Mouse (Mus musculus): ENCODE measurements around the gene Ywhah.
"Not testable (repeated sequence)": the region's sequence is repeated elsewhere in the genome, so short reads cannot be mapped to it uniquely, and the experiment has no call there.

Ywhah gene

GRCm38 (mm10) chr5:33011132-33012106, 7.2 kb upstream of the Ywhah start:
- no peak for DNase-seq (ENCODE audit: low spot score in 2 of 2)

GRCm38 (mm10) chr5:33014096-33014495, 4.5 kb upstream of the Ywhah start:
- no peak for DNase-seq (ENCODE audit: low spot score in 2 of 2)

DNA sequence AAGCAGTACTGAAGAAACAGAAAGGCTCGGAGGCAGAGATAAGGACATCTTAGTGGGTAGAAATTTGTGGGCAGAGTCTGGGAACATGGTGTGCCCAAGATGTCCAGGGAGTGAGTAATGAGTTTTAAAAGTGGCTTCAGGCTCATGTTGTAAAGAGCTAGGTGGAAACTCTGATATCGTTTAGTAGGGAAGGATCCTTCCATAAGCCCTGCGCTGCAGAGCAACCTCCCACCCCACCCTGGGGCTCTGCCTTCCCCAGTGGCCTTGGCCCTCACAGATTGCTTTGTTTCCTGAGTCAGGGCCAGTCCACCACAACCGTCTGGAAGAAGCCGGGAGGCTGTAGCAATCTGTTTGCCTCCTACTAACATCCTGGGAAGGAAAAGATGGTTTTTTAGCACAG, 3.0 kb upstream of the Ywhah start:
- no peak for DNase-seq (ENCODE audit: low spot score in 2 of 2)

DNA sequence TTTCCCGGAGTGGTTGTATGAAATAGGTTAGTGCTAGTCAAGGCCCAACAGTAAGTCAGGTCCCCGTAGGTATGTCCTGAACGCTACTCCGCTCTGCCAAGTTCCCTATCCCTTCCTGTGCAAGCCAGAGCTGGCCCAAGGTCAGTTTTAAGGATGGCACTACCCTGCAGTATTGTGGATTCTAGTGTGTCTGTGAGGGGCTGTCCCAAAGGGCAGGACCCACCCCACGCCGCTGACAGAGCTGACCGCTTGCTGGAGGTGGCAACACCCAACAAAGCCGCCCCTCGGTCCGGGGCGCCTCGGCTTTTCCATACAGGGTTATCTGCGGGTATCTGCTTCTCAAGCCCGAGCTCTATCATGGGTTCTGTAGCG, 441 bp upstream of the Ywhah start:
- DNase-seq (ENCODE audit: low spot score in 2 of 2) = no peak

GRCm38 (mm10) chr5:33019426-33019821, 808 bp downstream of the Ywhah start:
- peak in 1 of 2 experiments; percentile 57 for DNase-seq (ENCODE audit: low spot score in 2 of 2)

DNA sequence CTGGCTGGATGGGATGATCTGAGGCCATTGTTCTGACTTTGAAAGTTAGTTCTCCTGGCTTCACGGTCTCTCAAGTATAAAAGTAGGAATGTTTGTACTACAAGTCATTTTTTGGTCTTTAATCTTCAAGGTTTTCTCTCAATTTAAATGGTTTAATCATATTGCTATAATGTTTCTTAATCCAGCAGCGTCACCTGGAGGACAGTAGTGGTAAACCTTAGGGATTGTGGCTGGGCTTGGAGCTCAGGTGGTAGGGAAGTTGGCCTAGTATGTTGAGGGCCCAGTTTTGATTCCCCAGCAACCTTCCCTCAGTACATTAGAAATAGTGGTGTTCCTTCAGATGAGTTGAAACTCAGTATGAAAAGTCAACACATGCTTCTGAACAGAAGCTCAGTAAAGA, 3.0 kb downstream of the Ywhah start:
- DNase-seq (ENCODE audit: low spot score in 2 of 2) = peak in 1 of 2 experiments; percentile 60

- DNase-seq (ENCODE audit: low spot score in 2 of 2) = no peak
These were observed 4.7 kb downstream of the Ywhah start for GRCm38 (mm10) chr5:33023337-33023736.

GRCm38 (mm10) chr5:33024474-33024873, 5.9 kb downstream of the Ywhah start:
- DNase-seq (ENCODE audit: low spot score in 2 of 2) = no peak

- no peak for DNase-seq (ENCODE audit: low spot score in 2 of 2)
These were observed 10.0 kb downstream of the Ywhah start for GRCm38 (mm10) chr5:33028656-33029055.

DNA sequence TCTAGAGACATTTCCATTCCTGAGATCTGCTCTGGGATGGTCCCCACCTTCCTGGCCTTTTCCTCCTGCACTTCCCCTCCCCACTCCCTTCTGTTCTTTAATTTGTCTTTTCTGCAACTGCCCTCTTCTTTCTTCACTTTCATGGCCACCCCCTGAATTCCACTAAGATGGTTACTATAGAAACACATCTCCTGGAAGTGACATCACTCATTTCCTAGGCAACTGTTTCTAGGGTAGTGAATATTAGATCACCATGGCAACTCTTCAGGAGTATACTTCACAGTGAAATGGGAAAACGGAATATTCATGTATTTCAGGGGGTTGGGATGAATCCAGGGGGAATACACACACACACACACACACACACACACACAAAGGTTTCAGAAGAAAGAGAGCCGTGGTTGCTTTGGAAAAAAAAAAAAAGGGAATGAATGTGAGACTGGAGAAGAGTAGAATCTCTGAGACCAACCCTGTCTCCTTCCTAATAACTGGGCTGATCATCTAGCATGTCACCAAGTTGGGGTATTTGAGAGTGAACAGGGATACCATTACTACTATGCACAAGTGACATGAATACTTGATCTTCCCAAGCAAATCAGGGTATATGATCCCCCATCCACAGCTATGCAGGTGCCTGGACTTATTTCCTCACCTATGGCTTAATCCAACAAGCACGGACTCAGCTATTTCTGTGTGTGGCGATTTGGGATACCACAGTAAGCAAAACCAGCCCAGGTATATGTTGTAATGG, 12.0 kb downstream of the Ywhah start:
- no peak for DNase-seq (ENCODE audit: low spot score in 2 of 2)

- DNase-seq (ENCODE audit: low spot score in 2 of 2) = no peak
These were observed 13.6 kb downstream of the Ywhah start for GRCm38 (mm10) chr5:33032036-33032773.

DNA sequence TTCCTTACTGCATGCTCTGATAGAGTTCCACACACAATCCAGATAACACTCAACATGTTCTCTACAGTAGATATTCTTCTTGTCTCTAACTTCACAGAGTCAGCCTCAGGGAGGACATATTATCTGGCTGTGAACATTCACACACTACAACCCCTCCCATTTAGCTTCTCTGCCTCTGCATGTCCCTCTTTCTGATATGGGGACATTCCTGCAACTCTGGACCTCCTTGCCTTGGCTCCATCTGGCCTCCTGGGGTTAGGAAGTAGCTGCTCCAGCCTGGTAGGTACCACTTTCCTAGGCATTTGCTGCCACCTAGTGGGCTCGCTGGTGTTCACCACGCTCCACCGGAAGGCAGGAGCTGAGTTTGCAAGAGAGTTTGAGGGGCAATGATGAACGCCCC, 14.5 kb downstream of the Ywhah start:
- DNase-seq (ENCODE audit: low spot score in 2 of 2) = peak; percentile 75 to 89

GRCm38 (mm10) chr5:33033633-33034032, 15.0 kb downstream of the Ywhah start:
- not testable (repeated sequence) for DNase-seq (ENCODE audit: low spot score in 2 of 2)

DNA sequence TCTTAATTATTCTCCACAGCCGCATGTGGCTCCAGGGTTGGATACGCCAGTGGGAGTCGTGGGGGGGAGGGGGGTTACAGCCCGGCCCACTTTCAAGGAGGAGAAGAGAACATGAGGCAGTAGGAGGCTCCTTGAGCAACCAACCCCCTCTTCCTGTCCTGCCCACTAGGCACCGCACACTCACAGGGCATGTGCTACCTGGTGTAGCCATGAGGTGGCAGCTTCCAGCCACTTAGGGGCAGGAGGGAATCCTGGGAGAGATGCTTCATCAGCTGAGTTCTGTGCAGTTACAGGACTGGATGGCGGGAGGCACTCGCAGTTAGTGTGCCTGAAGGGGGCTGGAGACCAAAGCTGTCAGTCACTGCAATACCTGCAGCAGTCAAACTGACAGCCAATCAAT, 15.5 kb downstream of the Ywhah start:
- peak in 1 of 2 experiments; percentile 66 for DNase-seq (ENCODE audit: low spot score in 2 of 2)

DNA sequence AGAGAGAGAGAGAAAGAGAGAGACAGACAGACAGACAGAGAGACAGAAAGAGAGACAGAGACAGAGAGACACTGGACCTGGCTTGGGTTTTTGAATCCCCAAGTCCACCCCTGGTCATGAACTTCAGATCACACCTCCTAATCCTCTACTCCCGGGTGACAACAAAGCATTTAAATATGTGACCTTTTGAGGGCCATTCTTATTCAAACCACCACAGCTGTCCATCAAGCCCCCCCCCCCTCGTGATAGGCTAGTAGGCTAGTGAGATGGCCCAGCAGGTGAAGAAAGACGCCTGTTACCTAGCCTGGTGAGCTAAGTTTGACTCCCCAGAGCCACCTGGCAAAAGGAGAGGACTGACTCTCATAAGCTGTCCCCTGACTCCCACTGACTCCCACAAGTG, 16.3 kb downstream of the Ywhah start:
- no peak for DNase-seq (ENCODE audit: low spot score in 2 of 2)

- DNase-seq (ENCODE audit: low spot score in 2 of 2) = no peak
These were observed 20.3 kb downstream of the Ywhah start for GRCm38 (mm10) chr5:33038656-33039509.

- DNase-seq (ENCODE audit: low spot score in 2 of 2) = peak; percentile 65 to 90
These were observed 20.9 kb downstream of the Ywhah start for GRCm38 (mm10) chr5:33039510-33039911.

- DNase-seq (ENCODE audit: low spot score in 2 of 2) = not testable (repeated sequence)
These were observed 22.1 kb downstream of the Ywhah start for GRCm38 (mm10) chr5:33040735-33041134.

DNA sequence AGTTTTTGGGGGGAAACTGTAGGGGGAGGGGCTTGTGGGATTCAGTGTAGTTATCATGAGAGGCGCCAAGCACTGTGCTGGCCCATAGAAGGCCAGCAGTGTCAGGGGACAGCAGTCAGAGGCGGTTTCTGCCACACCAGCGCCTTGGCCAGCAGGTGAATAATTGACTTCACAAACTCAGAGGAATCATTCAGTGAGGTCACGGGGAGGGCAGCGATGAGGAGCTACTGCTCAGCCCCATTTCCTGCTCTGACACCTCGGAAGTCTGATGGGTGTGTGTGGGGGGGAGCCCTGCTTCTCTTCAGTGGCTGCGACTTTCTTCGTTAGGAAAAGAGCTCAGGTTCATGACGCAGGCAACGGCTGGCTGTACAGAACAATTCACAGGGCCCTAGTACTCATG, 24.8 kb downstream of the Ywhah start:
- DNase-seq (ENCODE audit: low spot score in 2 of 2) = no peak

DNA sequence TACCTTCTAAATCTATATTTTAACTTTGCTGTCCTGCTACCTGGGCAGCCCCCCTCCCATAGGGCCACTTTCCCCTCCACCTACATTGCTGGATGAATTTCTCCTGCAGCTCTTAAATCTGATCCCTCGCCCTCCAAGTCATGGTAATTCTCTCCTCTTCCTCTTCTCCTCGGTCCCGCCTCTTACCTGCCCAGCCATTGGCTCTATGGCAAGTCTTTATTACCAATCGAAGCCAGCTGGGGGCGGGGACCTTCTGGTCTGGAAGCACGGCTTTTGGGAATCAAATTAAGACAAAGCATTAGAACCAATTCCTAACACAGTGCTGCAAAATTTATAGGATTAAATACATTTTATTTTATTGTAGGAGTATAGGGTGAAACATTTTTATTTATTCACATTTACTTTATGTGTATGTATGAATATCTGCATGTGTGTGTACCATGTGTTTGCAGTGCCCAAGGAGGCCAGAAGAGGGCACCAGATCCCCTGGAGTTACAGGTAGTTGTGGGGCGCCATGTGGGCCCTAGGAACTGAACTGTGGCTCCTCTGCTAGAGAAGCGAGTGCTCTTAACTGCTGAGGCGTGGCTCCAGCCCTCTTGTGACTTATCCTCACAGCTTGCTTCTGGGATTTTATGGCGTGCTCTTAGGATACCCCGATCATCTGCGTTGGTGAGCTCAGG, 26.2 kb downstream of the Ywhah start:
- DNase-seq (ENCODE audit: low spot score in 2 of 2) = no peak

GRCm38 (mm10) chr5:33045316-33045705, 26.7 kb downstream of the Ywhah start:
- DNase-seq (ENCODE audit: low spot score in 2 of 2) = no peak

Data from spleen, postnatal 10 days (tissue).